Mouse (Mus musculus) small intestine, adult 2 months (tissue): ENCODE measurements around the gene Ucn2.

ENCODE experiments used
- CTCF ChIP-seq: fragments of 200-500 bp; IDR thresholded peaks from 2 replicates; pipeline ENCODE4 v1.5.1; 2012; ENCODE audit warnings: low read depth, mild to moderate bottlenecking, control low read depth, inconsistent platforms, low read length, moderate library complexity, mixed read lengths; ENCODE audit not compliant: insufficient replicate concordance, insufficient read length; ENCODE audit errors: extremely low read depth
- POLR2A ChIP-seq: fragments of 200-500 bp; IDR thresholded peaks from 2 replicates; pipeline ENCODE4 v1.6.1; 2012; ENCODE audit warnings: low read depth, mild to moderate bottlenecking, control low read depth, inconsistent platforms, low read length, moderate library complexity

GRCm38 (mm10) chr9:108989802-108990461 lies 4.1 kb downstream of the Ucn2 start:
- TF ChIP-seq CTCF (no peak), POLR2A (no peak)
